Mouse (Mus musculus): ENCODE data around the gene Gm11627. TPM values are rescaled to one million over a fixed set of nuclear protein-coding genes. Genes with fewer than 3 reads are reported as not detected.

The Gm11627 gene
- total RNA-seq (2023; ENCODE audit: inconsistent age), result not detected in 4 replicates

DNA sequence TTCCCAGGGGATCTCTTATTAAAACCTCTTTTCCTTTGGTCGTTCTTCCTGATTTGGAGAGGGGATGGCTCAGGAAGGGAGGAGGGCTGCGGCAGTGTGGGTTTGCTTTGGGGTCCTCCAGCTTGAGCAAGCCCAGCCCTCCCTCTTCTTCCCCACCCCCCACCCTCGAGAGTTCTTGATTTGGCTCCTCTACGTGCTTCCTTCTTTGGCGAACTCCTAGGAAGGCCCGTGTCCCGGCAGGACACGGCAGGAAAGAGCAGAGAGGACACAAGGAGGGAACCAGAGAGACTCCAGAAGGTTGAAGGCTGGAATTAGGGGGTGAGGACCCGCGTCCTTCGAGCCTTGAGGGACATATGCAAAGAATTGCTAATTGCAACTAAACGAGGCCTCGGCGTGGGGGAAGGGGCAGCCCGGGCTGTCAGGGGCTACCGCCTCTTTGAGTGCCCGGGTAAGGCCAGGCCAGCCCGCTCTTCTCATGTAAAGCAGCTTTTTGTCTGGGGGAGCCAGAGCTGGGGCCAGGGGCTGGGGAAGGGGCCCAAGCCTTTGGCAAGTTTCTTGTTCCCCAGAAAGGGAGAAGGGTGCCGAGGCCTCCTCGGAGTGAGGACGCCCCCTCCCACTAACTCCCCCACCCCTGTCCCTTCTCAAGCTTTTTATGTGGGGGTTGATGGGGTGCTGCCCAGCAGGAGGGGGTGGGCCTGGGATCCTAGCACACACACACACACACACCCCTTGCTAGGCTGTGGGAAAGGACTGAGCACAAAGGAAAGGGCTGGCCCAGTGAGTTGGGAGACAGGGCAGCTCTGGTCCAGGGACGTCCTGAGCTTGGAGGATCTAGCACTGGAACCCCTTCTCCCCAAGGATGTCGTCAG is at the start of gene Gm11627:
Gm11627 (minus strand) TSS at position 297 of the 869 bp plus-strand sequence.

DNA sequence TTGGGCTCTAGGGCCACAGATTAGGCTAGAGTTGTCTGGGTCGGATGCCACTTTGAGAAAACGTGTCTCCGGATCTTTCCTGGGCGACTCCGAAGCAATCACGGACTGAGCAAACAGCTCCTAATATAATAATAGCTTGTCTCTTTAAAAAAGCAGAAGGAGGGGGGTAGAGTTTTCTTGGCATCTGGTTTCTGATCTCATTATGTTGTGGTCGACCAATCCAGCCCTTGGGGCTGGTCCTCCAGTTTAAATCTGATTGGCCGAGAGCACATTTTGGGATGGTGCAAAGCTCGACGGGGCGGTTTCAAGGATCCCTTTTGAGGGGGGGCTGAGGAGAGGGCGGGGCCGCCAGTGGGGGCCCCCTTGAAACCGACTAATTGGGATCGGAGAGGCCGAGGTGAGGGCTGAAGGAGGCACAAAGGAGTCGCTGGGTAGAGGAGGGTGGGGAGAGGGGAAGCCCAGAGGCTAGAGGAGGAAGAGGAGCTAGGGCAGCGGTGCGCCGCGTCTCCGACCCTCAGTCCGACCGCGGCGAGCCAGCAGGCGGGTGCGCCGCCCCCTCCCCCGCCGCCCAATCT is 24.8 kb upstream of the Gm11627 start, which contains the start of gene Fzd2:
Fzd2 (plus strand) TSS at position 387 of the 575 bp plus-strand sequence.

DNA sequence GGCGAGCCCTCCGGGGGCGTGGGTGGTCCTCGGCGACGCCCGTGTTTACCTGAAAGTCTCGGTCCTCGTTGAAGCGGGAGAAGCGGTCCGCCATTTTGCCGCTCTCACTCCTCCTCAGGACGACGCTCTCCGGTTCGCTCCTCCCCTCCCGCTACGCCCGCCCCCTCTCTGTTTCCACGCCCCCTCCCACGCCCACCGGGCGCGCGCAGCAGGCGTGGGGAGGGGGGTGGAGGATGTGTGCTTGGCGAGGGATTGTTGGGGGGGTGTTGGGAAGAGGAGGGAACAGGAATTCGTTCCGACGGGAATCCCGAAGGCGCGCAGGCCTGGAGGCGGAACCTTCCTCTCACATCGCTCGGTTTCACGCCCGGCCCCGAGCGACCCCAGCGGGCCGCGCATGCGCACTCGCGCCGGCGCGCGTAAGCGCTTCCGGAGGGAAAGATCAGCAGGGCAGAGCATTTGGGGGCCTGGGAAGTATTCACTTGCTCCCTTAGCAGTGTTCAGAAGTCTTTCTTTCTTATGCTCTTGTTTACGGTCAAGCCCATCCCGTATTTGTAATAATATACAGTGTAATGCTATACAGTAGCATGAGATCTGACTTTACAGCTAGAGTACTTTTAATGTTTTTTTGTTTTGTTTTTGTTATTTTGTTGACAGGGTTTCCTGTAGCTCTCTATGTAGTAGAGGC is 23.1 kb downstream of the Gm11627 start, which contains the start of gene Gpatch8:
Gpatch8 (minus strand) TSS at position 362 of the 685 bp plus-strand sequence.

Other genes starting within 250 kb of the Gm11627 start
- 0.16 TPM in 1 of 4 replicates, not detected in the others for gene Slc4a1, start 213.3 kb downstream of the Gm11627 start, total RNA-seq (2023; ENCODE audit: inconsistent age)
- gene Rundc3a, start 186.1 kb downstream of the Gm11627 start, total RNA-seq (2023; ENCODE audit: inconsistent age), result 1.7 to 3.5 TPM (median 1.8 TPM) in 4 replicates
- gene Slc25a39, start 171.5 kb downstream of the Gm11627 start, total RNA-seq (2023; ENCODE audit: inconsistent age), result 35.6 to 50.9 TPM (median 36.9 TPM) in 4 replicates
- gene Grn, start 149.1 kb downstream of the Gm11627 start, total RNA-seq (2023; ENCODE audit: inconsistent age), result 75.4 to 80.2 TPM (median 77.1 TPM) in 4 replicates
- gene Fam171a2, start 131.8 kb downstream of the Gm11627 start, total RNA-seq (2023; ENCODE audit: inconsistent age), result not detected in 4 replicates
- 5.1 to 9.3 TPM (median 7.0 TPM) in 4 replicates for gene Itga2b, start 109.3 kb downstream of the Gm11627 start, total RNA-seq (2023; ENCODE audit: inconsistent age)
- 47.4 to 57.7 TPM (median 53.3 TPM) in 4 replicates for gene Gpatch8, start 23.1 kb downstream of the Gm11627 start, total RNA-seq (2023; ENCODE audit: inconsistent age)
- gene Fzd2, start 24.9 kb upstream of the Gm11627 start, total RNA-seq (2023; ENCODE audit: inconsistent age), result not detected in 4 replicates
- not detected in 4 replicates for gene Meioc, start 84.3 kb upstream of the Gm11627 start, total RNA-seq (2023; ENCODE audit: inconsistent age)
- gene Ccdc43, start 118.3 kb upstream of the Gm11627 start, total RNA-seq (2023; ENCODE audit: inconsistent age), result 25.4 to 29.9 TPM (median 25.8 TPM) in 4 replicates
- 0.18 TPM in 1 of 4 replicates, not detected in the others for gene Adam11, start 182.0 kb upstream of the Gm11627 start, total RNA-seq (2023; ENCODE audit: inconsistent age)
- gene Gjc1, start 240.2 kb upstream of the Gm11627 start, total RNA-seq (2023; ENCODE audit: inconsistent age), result not detected in 4 replicates

All from B cell, adult (primary cell).